Mouse (Mus musculus) granulocyte monocyte progenitor cell, adult 5-6 weeks (primary cell): ENCODE results near the gene Trim5. TPM values are rescaled to one million over a fixed set of nuclear protein-coding genes. Genes with fewer than 3 reads are reported as not detected.

Experiments used
- ATAC-seq: replicated peaks from 2 replicates; pipeline ENCODE4 v1.8.0; 2016; ENCODE audit warnings: mild to moderate bottlenecking, moderate TSS enrichment, inconsistent platforms; ENCODE audit not compliant: poor library complexity, severe bottlenecking
- total RNA-seq, 2 experiments: library from RNA; stranded (forward) in 1 of 2; stranded (reverse) in 1 of 2; fragments of 200-712, 200-1000 nt in 1 of 2; fragments of >200 nt in 1 of 2; fragmentation: Nextera tagmentation in 1 of 2; gene quantifications; 2 replicates each; pipeline ENCODE4 v1.2.3; 2014 to 2017

Trim5 gene
- total RNA-seq, 2 experiments from 2014 or later, result 5.3 to 5.6 TPM

GRCm38 (mm10) chr7:104216011-104216535, 71.8 kb downstream of the Trim5 start:
- ATAC-seq, result peak; percentile 85

Other genes with a start within 250 kb of the Trim5 start
- gene Olfr642, start 235.4 kb downstream of the Trim5 start, total RNA-seq (2014; fragmentation: Nextera tagmentation), result not detected in 2 replicates
- gene Olfr642, start 235.4 kb downstream of the Trim5 start, total RNA-seq (2017), result not detected in 2 replicates
- not detected in 2 replicates for gene 4930516K23Rik, start 226.6 kb downstream of the Trim5 start, total RNA-seq (2014; fragmentation: Nextera tagmentation)
- gene 4930516K23Rik, start 226.6 kb downstream of the Trim5 start, total RNA-seq (2017), result not detected in 2 replicates
- not detected in 2 replicates for gene Olfr644, start 216.2 kb downstream of the Trim5 start, total RNA-seq (2014; fragmentation: Nextera tagmentation)
- gene Olfr644, start 216.2 kb downstream of the Trim5 start, total RNA-seq (2017), result not detected in 2 replicates
- not detected in 2 replicates for gene Olfr645, start 202.6 kb downstream of the Trim5 start, total RNA-seq (2014; fragmentation: Nextera tagmentation)
- not detected in 2 replicates for gene Olfr645, start 202.6 kb downstream of the Trim5 start, total RNA-seq (2017)
- not detected in 2 replicates for gene Olfr646, start 183.2 kb downstream of the Trim5 start, total RNA-seq (2014; fragmentation: Nextera tagmentation)
- gene Olfr646, start 183.2 kb downstream of the Trim5 start, total RNA-seq (2017), result not detected in 2 replicates
- not detected in 2 replicates for gene Ubqln5, start 158.3 kb downstream of the Trim5 start, total RNA-seq (2014; fragmentation: Nextera tagmentation)
- not detected in 2 replicates for gene Ubqln5, start 158.3 kb downstream of the Trim5 start, total RNA-seq (2017)
- gene Olfr643, start 150.7 kb downstream of the Trim5 start, total RNA-seq (2014; fragmentation: Nextera tagmentation), result not detected in 2 replicates
- not detected in 2 replicates for gene Olfr643, start 150.7 kb downstream of the Trim5 start, total RNA-seq (2017)
- gene Ubqln3, start 144.8 kb downstream of the Trim5 start, total RNA-seq (2014; fragmentation: Nextera tagmentation), result not detected in 2 replicates
- not detected in 2 replicates for gene Ubqln3, start 144.8 kb downstream of the Trim5 start, total RNA-seq (2017)
- gene Ubqlnl, start 137.5 kb downstream of the Trim5 start, total RNA-seq (2014; fragmentation: Nextera tagmentation), result not detected in 2 replicates
- not detected in 2 replicates for gene Ubqlnl, start 137.5 kb downstream of the Trim5 start, total RNA-seq (2017)
- gene Olfm5, start 123.3 kb downstream of the Trim5 start, total RNA-seq (2014; fragmentation: Nextera tagmentation), result not detected in 2 replicates
- not detected in 2 replicates for gene Olfm5, start 123.3 kb downstream of the Trim5 start, total RNA-seq (2017)
- gene Olfr648, start 104.7 kb downstream of the Trim5 start, total RNA-seq (2014; fragmentation: Nextera tagmentation), result not detected in 2 replicates
- 0.26 TPM in 1 of 2 replicates, not detected in the other for gene Olfr648, start 104.7 kb downstream of the Trim5 start, total RNA-seq (2017)
- not detected in 2 replicates for gene Olfr649, start 92.1 kb downstream of the Trim5 start, total RNA-seq (2014; fragmentation: Nextera tagmentation)
- not detected in 2 replicates for gene Olfr649, start 92.1 kb downstream of the Trim5 start, total RNA-seq (2017)
- 0.13 and 3.0 TPM in 2 replicates for gene Trim6, start 69.3 kb downstream of the Trim5 start, total RNA-seq (2014; fragmentation: Nextera tagmentation)
- gene Trim6, start 69.3 kb downstream of the Trim5 start, total RNA-seq (2017), result 3.7 and 4.7 TPM in 2 replicates
- gene Trim34a, start 43.6 kb downstream of the Trim5 start, total RNA-seq (2014; fragmentation: Nextera tagmentation), result 10.9 and 17.8 TPM in 2 replicates
- gene Trim34a, start 43.6 kb downstream of the Trim5 start, total RNA-seq (2017), result 9.9 and 14.7 TPM in 2 replicates
- 33.9 and 58.4 TPM in 2 replicates for gene Trim12a, start 27.4 kb upstream of the Trim5 start, total RNA-seq (2014; fragmentation: Nextera tagmentation)
- gene Trim12a, start 27.4 kb upstream of the Trim5 start, total RNA-seq (2017), result 50.7 and 67.4 TPM in 2 replicates
- not detected in 2 replicates for gene Trim34b, start 41.4 kb upstream of the Trim5 start, total RNA-seq (2014; fragmentation: Nextera tagmentation)
- gene Trim34b, start 41.4 kb upstream of the Trim5 start, total RNA-seq (2017), result not detected in 2 replicates
- 15.1 and 19.1 TPM in 2 replicates for gene Trim12c, start 65.3 kb upstream of the Trim5 start, total RNA-seq (2014; fragmentation: Nextera tagmentation)
- gene Trim12c, start 65.3 kb upstream of the Trim5 start, total RNA-seq (2017), result 30.2 and 30.8 TPM in 2 replicates
- 0.15 TPM in 1 of 2 replicates, not detected in the other for gene Trim30b, start 81.8 kb upstream of the Trim5 start, total RNA-seq (2014; fragmentation: Nextera tagmentation)
- gene Trim30b, start 81.8 kb upstream of the Trim5 start, total RNA-seq (2017), result 0.77 and 1.5 TPM in 2 replicates
- gene Trim30c, start 112.7 kb upstream of the Trim5 start, total RNA-seq (2014; fragmentation: Nextera tagmentation), result 2.4 TPM in 1 of 2 replicates, not detected in the other
- gene Trim30c, start 112.7 kb upstream of the Trim5 start, total RNA-seq (2017), result 0.69 TPM in 1 of 2 replicates, not detected in the other
- 42.3 and 46.7 TPM in 2 replicates for gene Trim30a, start 177.1 kb upstream of the Trim5 start, total RNA-seq (2014; fragmentation: Nextera tagmentation)
- 29.0 and 37.9 TPM in 2 replicates for gene Trim30a, start 177.1 kb upstream of the Trim5 start, total RNA-seq (2017)
- 7.4 and 10.6 TPM in 2 replicates for gene Trim30d, start 219.8 kb upstream of the Trim5 start, total RNA-seq (2014; fragmentation: Nextera tagmentation)
- 6.2 and 13.4 TPM in 2 replicates for gene Trim30d, start 219.8 kb upstream of the Trim5 start, total RNA-seq (2017)